In genomic region chr4:97866463-97866862, GRCm38 (mm10) we compare ENCODE assay signal across 9 mouse cellular contexts.
DNase-seq lines count a peak whose midpoint lies in the region.
"Had no signal": no experiment of that assay in that cellular context is flagged by ENCODE, and none has a peak within 500 bp of the region (broad histone marks: within the 10 kb centered on the region; RNA-seq: fewer than 3 reads in every experiment).

No protein-coding gene starts in this region.

- DNase-seq in heart, adult 8-10 months (ENCODE audit: low spot score) = peak; percentile 70
- DNase-seq in heart, postnatal 25 days (ENCODE audit: low spot score) = no peak
- peak; percentile 21 for DNase-seq in adipocyte (ENCODE audit: low spot score)
- DNase-seq in heart, adult 9 months (ENCODE audit: low spot score in 2 of 2) = peak; percentile 55 to 61
- peak; percentile 55 for DNase-seq in kidney, postnatal 10 days
- DNase-seq in left cerebral cortex, postnatal 36 days (ENCODE audit: low spot score in 2 of 2) = no peak
- DNase-seq in thymus, postnatal 4 days = no peak
- DNase-seq: adrenal gland, adult 2 months; cerebellum, postnatal 14 days had no signal

- intact Hi-C loops in heart, postnatal 25 days (cut with DNase I) = loop anchor here (5.0 kb wide), 2 partner anchors 114 to 241 kb away; no protein-coding TSS in a partner anchor
- intact Hi-C loops in left cerebral cortex, postnatal 36 days (cut with DNase I) = no loop called here

Comparison
In these comparisons a context has a peak if more than half of its experiments do, and no peak if none do; other contexts are left out.
1. DNase-seq: peak in heart, adult 8-10 months (single experiment), adipocyte (single experiment), heart, adult 9 months (2 of 2) and kidney, postnatal 10 days (single experiment); none in heart, postnatal 25 days (single experiment), left cerebral cortex, postnatal 36 days (0 of 2) and thymus, postnatal 4 days (single experiment).